Mouse (Mus musculus) liver, embryonic 13.5 days (tissue): ENCODE measurements around the gene Amelx. TPM values are rescaled to one million over a fixed set of nuclear protein-coding genes. Genes with fewer than 3 reads are reported as not detected.

ENCODE experiments used
- polyA plus RNA-seq: library from polyadenylated mRNA; unstranded; fragments of >200 nt; fragmentation: Nextera tagmentation; extraction: Ambion mirVana; gene quantifications from 2 replicates; pipeline ENCODE4 v1.2.1, GENCODE M21; 2015

Amelx gene
- polyA plus RNA-seq, 1 experiment from 2014 or later: not detected

Other genes with a start within 250 kb of the Amelx start
- gene Hccs, start 133.2 kb upstream of the Amelx start, polyA plus RNA-seq: 16.7 and 19.8 TPM in 2 replicates